In genomic region chr9:96491810-96492209, GRCm38 (mm10) we compare ENCODE assay signal across 8 mouse cellular contexts. TPM values are rescaled to one million over a fixed set of nuclear protein-coding genes. Genes with fewer than 3 reads are reported as not detected.
DNase-seq lines count a peak whose midpoint lies in the region; ATAC-seq lines count a peak whose summit lies in the region.

No protein-coding gene starts in this region.

- peak; percentile 82 for ATAC-seq in inflammation-experienced regulatory T-cells, adult 6 months

- peak; percentile 12 for DNase-seq in gastrocnemius, adult 18-20 months (ENCODE audit: low spot score)
- no peak for DNase-seq in gastrocnemius, postnatal 25 days
- peak; percentile 31 for DNase-seq in urinary bladder, postnatal 14 days (ENCODE audit: low spot score)
- no peak for DNase-seq in urinary bladder, postnatal 4 days (ENCODE audit: low spot score in 2 of 2)
- peak; percentile 69 for DNase-seq in embryo, embryonic 11 days
- DNase-seq in natural killer cell, adult 2 months (ENCODE audit: low spot score in 2 of 2) = peak; percentile 34 to 61
- no peak for DNase-seq in frontal cortex, postnatal 36 days (ENCODE audit: low spot score in 2 of 2)

RNA-seq across cellular contexts. Expression of gene Rnf7, which starts 13.3 kb away (rescaled TPM):
- 10 to 100 TPM; 63.8 to 71.8 TPM for total RNA-seq in gastrocnemius, adult 18-20 months (2021)
- 10 to 100 TPM; 62.9 to 65.7 TPM for total RNA-seq in gastrocnemius, postnatal 25 days (2021)
- polyA plus RNA-seq in inflammation-experienced regulatory T-cells, adult 6 months (2017; shearing (Covaris generic)) = 100 to 1,000 TPM in 2 of 3 experiments, 10 to 100 TPM in 1; 98.2 to 121 (median 115) TPM

RNA-seq across cellular contexts. Expression of gene Gm28729, which starts 33.3 kb away (rescaled TPM):
- not detected for total RNA-seq in gastrocnemius, adult 18-20 months (2021)
- under 1 TPM; 0.13 to 0.19 TPM for total RNA-seq in gastrocnemius, postnatal 25 days (2021)
- polyA plus RNA-seq in inflammation-experienced regulatory T-cells, adult 6 months (2017; shearing (Covaris generic)) = not detected

Comparison
In these comparisons a context has a peak if more than half of its experiments do, and no peak if none do; other contexts are left out.
1. DNase-seq: peak in gastrocnemius, adult 18-20 months (single experiment), urinary bladder, postnatal 14 days (single experiment), embryo, embryonic 11 days (single experiment) and natural killer cell, adult 2 months (2 of 2); none in gastrocnemius, postnatal 25 days (single experiment), urinary bladder, postnatal 4 days (0 of 2) and frontal cortex, postnatal 36 days (0 of 2).